Mouse (Mus musculus): ENCODE measurements around the gene Nmi. TPM values are rescaled to one million over a fixed set of nuclear protein-coding genes. Genes with fewer than 3 reads are reported as not detected.

Gene Nmi
- total RNA-seq, 2 experiments from 2014 or later, result 2.5 to 3.3 TPM

DNA sequence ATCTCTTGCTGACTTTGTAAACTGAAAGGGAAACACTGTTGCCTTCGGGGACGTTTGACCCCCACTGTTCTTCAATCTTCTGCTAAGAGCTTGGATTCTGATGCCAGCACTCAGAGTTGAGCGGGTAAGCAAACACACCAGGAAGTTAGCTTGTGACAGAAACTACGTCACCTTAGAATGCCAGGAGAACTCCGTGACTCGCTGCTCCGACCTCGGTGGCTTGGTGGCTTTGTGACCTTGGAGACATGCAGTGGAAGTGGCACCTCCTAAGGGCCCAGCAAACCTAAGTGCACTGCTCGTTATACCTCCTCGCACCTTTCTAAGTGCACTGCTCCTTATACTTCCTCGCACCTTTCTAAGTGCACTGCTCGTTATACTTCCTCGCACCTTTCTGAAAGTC is 9.0 kb upstream of the Nmi start:
- intact Hi-C loops (cut with DNase I), result no loop called here
- no peak overlapping the region for H3K27ac ChIP-seq
- H3K4me3 ChIP-seq, result no peak overlapping the region
- no peak for DNase-seq (ENCODE audit: extremely low spot score in 1 of 2, low spot score in 2 of 2)
- no peak for TF ChIP-seq CTCF (IDR thresholded peaks at IDR 0.05)

- no peak overlapping the region for H3K4me3 ChIP-seq
- TF ChIP-seq CTCF (IDR thresholded peaks at IDR 0.05), result no peak
- no peak for DNase-seq (ENCODE audit: extremely low spot score in 1 of 2, low spot score in 2 of 2)
- no peak overlapping the region for H3K27ac ChIP-seq
- intact Hi-C loops (cut with DNase I), result no loop called here
Measured at GRCm38 (mm10) chr2:51981630-51982029, 8.3 kb upstream of the Nmi start.

DNA sequence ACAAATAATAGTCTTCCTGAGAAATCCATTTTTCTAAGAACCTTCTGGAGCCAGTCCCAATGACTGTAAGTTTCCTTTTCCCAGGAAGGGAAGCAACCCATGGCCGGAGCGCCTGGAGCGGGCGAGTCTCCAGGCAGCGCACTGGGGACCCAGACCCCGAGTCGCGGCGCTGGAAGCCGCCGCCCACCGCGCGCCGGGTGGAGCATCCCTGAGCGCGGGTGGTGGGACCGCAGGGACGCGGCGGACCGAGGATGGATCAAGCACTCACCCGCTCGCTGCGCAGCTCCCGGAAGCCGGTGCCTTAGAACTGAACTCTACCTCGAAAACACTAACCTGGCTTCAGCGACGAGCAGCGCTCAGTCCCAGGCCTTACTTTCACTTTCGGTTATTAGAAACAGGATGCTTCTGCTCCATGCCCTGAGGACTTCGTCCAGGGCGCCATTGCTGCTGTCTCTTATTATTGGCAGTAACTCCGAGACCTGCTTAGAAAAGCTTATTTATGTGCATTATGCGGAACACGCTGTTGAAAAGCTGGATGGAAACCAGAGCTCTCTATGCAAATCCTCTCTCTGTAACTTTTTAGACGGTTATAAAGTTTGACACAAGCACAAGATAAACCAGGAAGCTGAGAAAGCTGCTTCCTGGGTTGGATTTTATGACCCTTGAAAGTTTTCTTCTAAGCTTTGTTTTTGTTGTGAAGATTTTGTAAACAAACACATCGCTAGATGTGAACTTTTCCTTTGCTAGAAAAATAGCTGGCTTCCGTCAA is 469 bp downstream of the Nmi start:
- Histone ChIP-seq H3K4me3 (peak overlapping the region; percentile 61), H3K27ac (peak overlapping the region; percentile 33)
- peak; percentile 18 to 20 for DNase-seq (ENCODE audit: extremely low spot score in 1 of 2, low spot score in 2 of 2)
- TF ChIP-seq CTCF (IDR thresholded peaks at IDR 0.05), result no peak
- intact Hi-C loops (cut with DNase I), result loop anchor here (2.0 kb wide), 1 partner anchor 100 kb away; the partner anchor contains the start of gene Rif1

GRCm38 (mm10) chr2:51972142-51972541 is 1.2 kb downstream of the Nmi start:
- intact Hi-C loops (cut with DNase I), result loop anchor here (2.0 kb wide), 1 partner anchor 101 kb away; the partner anchor contains the start of gene Rif1

DNA sequence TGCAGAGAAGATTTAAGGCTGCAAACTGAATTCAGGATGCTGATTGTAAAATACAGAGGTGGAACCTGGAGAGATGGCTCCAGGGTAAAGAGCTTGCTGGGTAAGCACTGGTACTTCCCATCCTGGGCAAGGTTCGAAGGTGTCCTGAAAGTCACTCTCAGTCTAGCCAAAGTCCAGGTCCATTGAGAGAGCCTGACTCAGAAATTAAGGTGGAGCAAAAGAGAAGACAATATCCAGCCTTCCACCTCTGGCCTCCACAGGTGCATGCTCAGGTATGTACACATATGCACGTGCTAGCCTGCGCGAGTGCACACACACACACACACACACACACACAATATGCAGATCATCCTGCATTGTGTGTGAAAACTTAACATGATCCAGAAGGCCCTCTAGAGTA is 2.4 kb downstream of the Nmi start:
- Histone ChIP-seq H3K27ac (no peak overlapping the region), H3K4me3 (no peak overlapping the region)
- no peak for DNase-seq (ENCODE audit: extremely low spot score in 1 of 2, low spot score in 2 of 2)
- intact Hi-C loops (cut with DNase I), result no loop called here
- no peak for TF ChIP-seq CTCF (IDR thresholded peaks at IDR 0.05)

More at GRCm38 (mm10) chr2:51972142-51972541, 1.2 kb downstream of the Nmi start:
- peak overlapping the region; percentile 61 for H3K4me3 ChIP-seq
- DNase-seq (ENCODE audit: extremely low spot score in 1 of 2, low spot score in 2 of 2), result no peak
- no peak overlapping the region for H3K27ac ChIP-seq
- no peak for TF ChIP-seq CTCF (IDR thresholded peaks at IDR 0.05)

DNA sequence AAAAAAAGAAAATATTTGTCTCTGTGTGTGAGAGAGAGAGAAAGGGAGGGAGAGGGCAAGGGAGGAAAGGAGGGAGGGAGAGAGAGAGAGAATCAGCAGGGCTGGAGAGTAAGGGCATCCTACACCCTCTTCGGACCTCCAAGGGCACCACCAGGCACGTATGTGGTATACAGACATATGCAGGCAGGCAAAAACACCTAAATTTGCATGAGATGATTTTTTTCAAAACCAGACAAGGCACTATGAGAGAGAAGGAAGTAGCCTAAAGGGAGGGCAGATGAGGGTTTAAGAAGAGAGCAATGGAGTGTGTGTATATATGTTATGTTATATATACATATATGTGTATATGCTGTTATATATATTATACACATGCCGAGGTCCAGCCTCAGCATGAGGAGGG is 6.0 kb downstream of the Nmi start:
- H3K4me3 ChIP-seq, result no peak overlapping the region
- TF ChIP-seq CTCF (IDR thresholded peaks at IDR 0.05), result no peak
- DNase-seq (ENCODE audit: extremely low spot score in 1 of 2, low spot score in 2 of 2), result no peak
- intact Hi-C loops (cut with DNase I), result no loop called here
- no peak overlapping the region for H3K27ac ChIP-seq

DNA sequence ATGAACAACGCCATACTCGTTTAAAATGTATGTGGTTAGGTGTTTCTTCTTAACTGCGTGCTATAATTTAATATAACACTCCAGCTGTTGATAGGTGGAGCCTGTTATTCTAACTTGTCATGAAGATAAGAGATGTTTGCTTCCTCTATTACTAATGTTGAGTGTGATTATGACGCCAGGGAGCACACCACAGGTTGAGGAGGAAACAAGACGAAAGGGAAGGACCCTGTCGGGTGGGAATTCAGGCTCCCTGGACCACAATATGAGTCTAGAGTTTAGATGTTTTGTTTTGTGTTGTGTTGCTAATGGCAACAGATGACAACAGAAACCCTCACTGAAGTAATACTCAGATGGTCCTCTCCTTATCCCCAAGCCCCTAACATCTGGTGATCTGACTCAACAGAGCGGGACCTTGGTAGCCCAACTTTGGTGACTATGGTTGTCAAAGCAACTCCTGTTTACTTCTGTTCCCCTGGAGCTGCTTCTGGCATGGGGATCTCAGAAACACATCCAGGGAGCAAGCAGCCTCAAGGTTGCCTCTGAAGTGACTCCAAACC is 19.6 kb downstream of the Nmi start:
- Histone ChIP-seq H3K4me3 (no peak overlapping the region), H3K27ac (no peak overlapping the region)
- no peak for TF ChIP-seq CTCF (IDR thresholded peaks at IDR 0.05)
- intact Hi-C loops (cut with DNase I), result no loop called here
- no peak for DNase-seq (ENCODE audit: extremely low spot score in 1 of 2, low spot score in 2 of 2)

DNA sequence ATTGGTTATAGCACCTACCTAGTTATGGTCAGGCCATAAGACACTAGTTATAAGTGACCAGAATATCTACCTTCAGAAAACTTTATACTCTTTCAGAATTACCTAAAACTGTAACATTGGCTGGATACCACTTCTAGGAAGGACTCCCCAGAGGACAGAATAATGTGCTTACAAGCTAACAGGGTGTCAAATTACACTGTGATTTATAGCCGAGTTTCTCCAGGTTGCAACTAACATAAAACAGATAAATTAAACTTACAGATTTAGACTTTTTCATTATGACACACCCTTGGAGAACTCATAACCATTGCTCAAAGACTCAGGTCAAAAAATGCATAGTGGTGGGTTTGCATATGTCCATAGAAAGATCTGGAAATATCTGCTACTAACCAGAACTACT is 22.4 kb downstream of the Nmi start:
- intact Hi-C loops (cut with DNase I), result no loop called here
- no peak for TF ChIP-seq CTCF (IDR thresholded peaks at IDR 0.05)
- H3K4me3 ChIP-seq, result no peak overlapping the region

DNA sequence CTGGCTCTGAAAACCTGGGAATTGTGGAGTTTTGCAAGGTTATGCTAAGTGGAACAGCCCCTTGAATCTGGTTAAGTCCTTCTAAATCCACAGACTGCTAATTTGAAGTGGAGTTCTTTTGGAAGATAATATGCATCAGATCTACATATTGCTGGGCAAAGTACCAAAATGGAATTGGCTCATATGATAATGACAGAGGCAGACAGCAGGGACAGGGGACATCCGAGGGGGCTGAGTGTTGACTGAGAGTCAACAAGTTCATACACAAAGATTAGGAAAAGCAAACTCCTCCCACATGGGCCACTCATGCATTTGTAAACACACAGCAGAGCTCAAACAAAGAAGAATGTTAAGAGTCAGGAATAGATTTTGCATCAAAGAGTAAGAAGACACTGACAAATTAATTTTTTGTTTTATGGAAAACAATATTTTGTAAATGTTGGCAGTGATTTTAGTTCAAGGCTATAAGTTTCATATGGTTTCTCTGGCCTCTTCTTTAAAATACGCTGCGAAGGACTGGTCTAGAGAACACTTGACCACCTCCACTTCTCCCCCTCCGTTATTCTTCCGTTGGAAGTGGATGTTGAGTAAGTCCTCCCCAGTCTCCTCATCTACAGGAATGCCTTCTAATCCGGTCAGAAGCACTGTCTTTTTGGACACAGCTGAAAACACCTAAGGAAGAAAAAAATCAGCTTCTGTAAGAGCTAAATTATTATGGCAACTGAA is 25.0 kb downstream of the Nmi start:
- TF ChIP-seq CTCF (IDR thresholded peaks at IDR 0.05), result no peak
- Histone ChIP-seq H3K27ac (no peak overlapping the region), H3K4me3 (no peak overlapping the region)
- intact Hi-C loops (cut with DNase I), result no loop called here
- DNase-seq (ENCODE audit: extremely low spot score in 1 of 2, low spot score in 2 of 2), result no peak

More for the DNA sequence above, 22.4 kb downstream of the Nmi start:
- DNase-seq (ENCODE audit: extremely low spot score in 1 of 2, low spot score in 2 of 2), result no peak
- H3K27ac ChIP-seq, result no peak overlapping the region

DNA sequence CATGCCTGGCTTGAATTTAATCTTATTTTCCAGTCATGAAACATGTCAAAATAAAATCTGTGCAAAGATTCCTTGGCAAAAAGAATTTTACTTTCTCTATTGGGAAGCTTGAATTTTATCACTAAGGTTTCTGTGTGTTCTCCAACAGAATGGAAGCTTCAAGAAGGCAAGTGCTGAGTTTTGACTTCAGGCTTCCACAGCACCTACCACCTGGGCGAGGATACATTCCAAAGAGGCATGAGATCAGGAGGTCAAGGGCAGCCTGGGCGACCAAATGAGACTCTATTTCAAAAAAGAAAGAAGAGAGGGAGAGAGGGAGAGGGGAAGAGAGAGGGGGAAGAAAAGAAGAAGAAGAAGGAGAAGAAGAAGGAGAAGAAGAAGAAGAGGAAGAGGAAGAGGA is 27.5 kb downstream of the Nmi start:
- no peak for DNase-seq (ENCODE audit: extremely low spot score in 1 of 2, low spot score in 2 of 2)
- intact Hi-C loops (cut with DNase I), result no loop called here
- no peak for TF ChIP-seq CTCF (IDR thresholded peaks at IDR 0.05)
- H3K27ac ChIP-seq, result no peak overlapping the region
- no peak overlapping the region for H3K4me3 ChIP-seq

DNA sequence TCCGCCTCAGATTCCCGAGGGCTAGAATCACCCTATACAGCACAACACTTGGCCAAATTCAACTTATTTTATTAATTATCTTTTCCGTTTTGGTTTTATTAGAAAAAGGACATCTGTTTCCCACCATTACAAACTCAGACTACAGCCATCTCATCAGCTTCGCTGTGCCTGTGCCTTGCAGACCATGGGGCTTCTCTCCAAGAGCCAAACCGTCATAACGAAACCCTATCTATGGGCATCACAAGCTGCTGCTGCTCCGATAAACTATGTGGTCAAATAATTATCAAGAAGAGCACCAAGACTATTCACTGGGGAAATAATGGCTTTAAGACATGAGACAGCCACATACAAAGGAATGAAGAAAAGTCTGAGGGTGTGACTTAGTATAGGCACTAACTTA is 31.5 kb downstream of the Nmi start:
- intact Hi-C loops (cut with DNase I), result no loop called here
- Histone ChIP-seq H3K4me3 (no peak overlapping the region), H3K27ac (no peak overlapping the region)
- TF ChIP-seq CTCF (IDR thresholded peaks at IDR 0.05), result no peak
- DNase-seq (ENCODE audit: extremely low spot score in 1 of 2, low spot score in 2 of 2), result no peak

- intact Hi-C loops (cut with DNase I), result no loop called here
- no peak for DNase-seq (ENCODE audit: extremely low spot score in 1 of 2, low spot score in 2 of 2)
- H3K4me3 ChIP-seq, result no peak overlapping the region
Measured at GRCm38 (mm10) chr2:51938750-51939149, 34.5 kb downstream of the Nmi start.

More at GRCm38 (mm10) chr2:51938750-51939149, 34.5 kb downstream of the Nmi start:
- no peak for TF ChIP-seq CTCF (IDR thresholded peaks at IDR 0.05)
- no peak overlapping the region for H3K27ac ChIP-seq

All from left cerebral cortex, adult 2 months (tissue).